Mouse (Mus musculus): ENCODE measurements around the gene Grm1.

Grm1 gene

GRCm38 (mm10) chr10:10726501-10726900, 355.7 kb downstream of the Grm1 start:
- WGBS = 84% methylated on average over 3 of the region's 3 CpGs

- whole genome bisulfite sequencing = 49% methylated on average over 2 of the region's 2 CpGs
These were observed 371.3 kb downstream of the Grm1 start for GRCm38 (mm10) chr10:10710837-10711236.

- 93% methylated on average over 2 of the region's 2 CpGs for WGBS
These were observed 371.8 kb downstream of the Grm1 start for GRCm38 (mm10) chr10:10710359-10710758.

- 87% methylated on average over 1 of the region's 1 CpGs for WGBS
These were observed 374.1 kb downstream of the Grm1 start for GRCm38 (mm10) chr10:10708031-10708430.

- 63% methylated on average over 1 of the region's 1 CpGs for WGBS
These were observed 380.8 kb downstream of the Grm1 start for GRCm38 (mm10) chr10:10701326-10701725.

GRCm38 (mm10) chr10:10700903-10701302, 381.3 kb downstream of the Grm1 start:
- 13% methylated on average over 1 of the region's 1 CpGs for WGBS

GRCm38 (mm10) chr10:10697497-10697896, 384.7 kb downstream of the Grm1 start:
- WGBS = 45% methylated on average over 6 of the region's 6 CpGs

GRCm38 (mm10) chr10:10689668-10690223, 392.4 kb downstream of the Grm1 start:
- WGBS = 17% methylated on average over 11 of the region's 11 CpGs

- 3% methylated on average over 35 of the region's 35 CpGs for WGBS
These were observed 393.1 kb downstream of the Grm1 start for GRCm38 (mm10) chr10:10688907-10689667.

- WGBS = 100% methylated on average over 1 of the region's 1 CpGs
These were observed 401.1 kb downstream of the Grm1 start, which contains the start of gene Gm10944 for GRCm38 (mm10) chr10:10681048-10681447. Gm10944 (plus strand) TSS chr10:10681348.

GRCm38 (mm10) chr10:10659976-10660375, 422.2 kb downstream of the Grm1 start:
- WGBS = 74% methylated on average over 3 of the region's 3 CpGs

- 87% methylated on average over 3 of the region's 3 CpGs for whole genome bisulfite sequencing
These were observed 423.0 kb downstream of the Grm1 start for GRCm38 (mm10) chr10:10659161-10659560.

- WGBS = 92% methylated on average over 4 of the region's 4 CpGs
These were observed 425.5 kb downstream of the Grm1 start for GRCm38 (mm10) chr10:10656621-10657020.
